Mouse (Mus musculus) spleen, adult 2 months (tissue): ENCODE measurements around the gene Ntpcr. TPM values are rescaled to one million over a fixed set of nuclear protein-coding genes. Genes with fewer than 3 reads are reported as not detected.

Source experiments
- DNase-seq, 2 experiments: peaks; one replicate each; pipeline versions ENCODE4 v3.0.0 to v3.0.0-alpha.2; 2012 to 2021; ENCODE audit warnings: low spot score in 2 of 2, low read depth in 1 of 2
- H3K27ac ChIP-seq: fragments of 200-500 bp; 2 replicates; pipeline ENCODE4 v1.5.1; 2012; ENCODE audit warnings: low read length, inconsistent platforms; ENCODE audit not compliant: insufficient read depth
- H3K27me3 ChIP-seq: fragments of 200-500 bp; 2 replicates; pipeline ENCODE4 v1.6.1; 2012; ENCODE audit warnings: mild to moderate bottlenecking, moderate library complexity, low read length, inconsistent platforms; ENCODE audit not compliant: control insufficient read depth, insufficient read depth
- H3K36me3 ChIP-seq: fragments of 200-500 bp; 2 replicates; pipeline ENCODE4 v1.6.1; 2012; ENCODE audit warnings: mild to moderate bottlenecking, low read length, inconsistent platforms; ENCODE audit not compliant: control insufficient read depth, insufficient read depth
- H3K4me1 ChIP-seq: fragments of 200-500 bp; 2 replicates; pipeline ENCODE4 v1.6.1; 2011; ENCODE audit warnings: inconsistent platforms; ENCODE audit not compliant: control insufficient read depth, insufficient read depth, insufficient read length
- H3K4me3 ChIP-seq: fragments of 200-500 bp; 2 replicates; pipeline ENCODE4 v1.5.1; 2011; ENCODE audit warnings: mild to moderate bottlenecking, inconsistent platforms; ENCODE audit not compliant: insufficient read depth, insufficient read length; ENCODE audit errors: extremely low read depth
- CTCF ChIP-seq: fragments of 200-500 bp; IDR thresholded peaks from 2 replicates; pipeline ENCODE4 v1.5.1; 2011; ENCODE audit warnings: mild to moderate bottlenecking, inconsistent platforms; ENCODE audit not compliant: insufficient read depth, insufficient read length, insufficient replicate concordance; ENCODE audit errors: extremely low read depth
- POLR2A ChIP-seq: fragments of 200-500 bp; IDR thresholded peaks from 2 replicates; pipeline ENCODE4 v1.6.1; 2011; ENCODE audit warnings: low read depth, low read length, inconsistent platforms
- WGBS: fragments of 180-500 bp; shearing (Covaris S2); methylation state at CpG from one replicate; pipeline ENCODE4 v1.1.7; 2018; 5-methylcytosine and 5-hydroxymethylcytosine counted together
- polyA plus RNA-seq: library from polyadenylated mRNA; depleted of rRNA; stranded (reverse); fragments of >200 nt; gene quantifications from 2 replicates; pipeline ENCODE4 v1.2.3, GENCODE M21; 2012

Ntpcr gene
- polyA plus RNA-seq, 1 experiment, result 11.8 TPM

- TF ChIP-seq POLR2A, result no peak
- H3K36me3 ChIP-seq, result no peaks in the 10 kb centered on the region
- H3K4me3 ChIP-seq, result no peak overlapping the region
- no peaks in the 10 kb centered on the region for H3K27me3 ChIP-seq
- no peaks in the 10 kb centered on the region for H3K4me1 ChIP-seq
- WGBS, result 78% methylated on average over 5 of the region's 5 CpGs
- no peak overlapping the region for H3K27ac ChIP-seq
- no peak for DNase-seq
Measured at GRCm38 (mm10) chr8:125692447-125692846, 37.3 kb upstream of the Ntpcr start.

GRCm38 (mm10) chr8:125693197-125693596 is 36.6 kb upstream of the Ntpcr start:
- WGBS, result 85% methylated on average over 3 of the region's 3 CpGs
- H3K36me3 ChIP-seq, result no peaks in the 10 kb centered on the region

GRCm38 (mm10) chr8:125695951-125696350 is 33.8 kb upstream of the Ntpcr start:
- H3K27ac ChIP-seq, result no peak overlapping the region
- no peaks in the 10 kb centered on the region for H3K27me3 ChIP-seq
- WGBS, result 75% methylated on average over 6 of the region's 6 CpGs
- TF ChIP-seq POLR2A (no peak), CTCF (no peak)
- no peaks in the 10 kb centered on the region for H3K4me1 ChIP-seq
- no peak overlapping the region for H3K4me3 ChIP-seq
- no peaks in the 10 kb centered on the region for H3K36me3 ChIP-seq
- DNase-seq, result no peak

More at GRCm38 (mm10) chr8:125693197-125693596, 36.6 kb upstream of the Ntpcr start:
- H3K4me1 ChIP-seq, result no peaks in the 10 kb centered on the region
- H3K27ac ChIP-seq, result no peak overlapping the region
- no peak for DNase-seq
- H3K27me3 ChIP-seq, result no peaks in the 10 kb centered on the region
- no peak for TF ChIP-seq CTCF
- no peak overlapping the region for H3K4me3 ChIP-seq

GRCm38 (mm10) chr8:125699391-125700025 is 30.3 kb upstream of the Ntpcr start:
- Histone ChIP-seq H3K36me3 (no peaks in the 10 kb centered on the region), H3K27ac (no peak overlapping the region), H3K27me3 (no peaks in the 10 kb centered on the region), H3K4me1 (no peaks in the 10 kb centered on the region), H3K4me3 (no peak overlapping the region)
- whole genome bisulfite sequencing, result 74% methylated on average over 6 of the region's 6 CpGs
- TF ChIP-seq POLR2A, result no peak
- no peak for TF ChIP-seq CTCF
- no peak for DNase-seq

GRCm38 (mm10) chr8:125700407-125700806 is 29.4 kb upstream of the Ntpcr start:
- TF ChIP-seq POLR2A (no peak), CTCF (no peak)
- DNase-seq, result no peak
- H3K4me3 ChIP-seq, result no peak overlapping the region
- no peaks in the 10 kb centered on the region for H3K4me1 ChIP-seq
- no peak overlapping the region for H3K27ac ChIP-seq
- WGBS, result 90% methylated on average over 7 of the region's 7 CpGs
- no peaks in the 10 kb centered on the region for H3K27me3 ChIP-seq
- H3K36me3 ChIP-seq, result no peaks in the 10 kb centered on the region

- Histone ChIP-seq H3K36me3 (no peaks in the 10 kb centered on the region), H3K4me3 (no peak overlapping the region), H3K27me3 (no peaks in the 10 kb centered on the region), H3K4me1 (no peaks in the 10 kb centered on the region), H3K27ac (no peak overlapping the region)
- TF ChIP-seq CTCF (no peak), POLR2A (no peak)
- no peak for DNase-seq
- 90% methylated on average over 15 of the region's 15 CpGs for WGBS
Measured at GRCm38 (mm10) chr8:125702868-125703473, 26.8 kb upstream of the Ntpcr start.

- TF ChIP-seq CTCF (no peak), POLR2A (no peak)
- 93% methylated on average over 6 of the region's 6 CpGs for WGBS
- Histone ChIP-seq H3K27me3 (no peaks in the 10 kb centered on the region), H3K4me3 (no peak overlapping the region), H3K36me3 (no peaks in the 10 kb centered on the region), H3K4me1 (no peaks in the 10 kb centered on the region), H3K27ac (no peak overlapping the region)
- no peak for DNase-seq
Measured at GRCm38 (mm10) chr8:125704434-125704833, 25.3 kb upstream of the Ntpcr start.
